Mouse (Mus musculus) brain, embryonic 14.5 days (tissue): ENCODE measurements around the gene Kcnj6. TPM values are rescaled to one million over a fixed set of nuclear protein-coding genes. Genes with fewer than 3 reads are reported as not detected.
"Not testable (repeated sequence)": the region's sequence is repeated elsewhere in the genome, so short reads cannot be mapped to it uniquely, and the experiment has no call there.

Experiments used
- DNase-seq: peaks from one replicate; pipeline ENCODE4 v3.0.0-alpha.2; 2011; ENCODE audit warnings: low read depth
- CTCF ChIP-seq: fragments of 200-500 bp; IDR thresholded peaks from 2 replicates; pipeline ENCODE4 v1.5.1; 2012; ENCODE audit warnings: inconsistent platforms, mild to moderate bottlenecking, moderate library complexity, borderline replicate concordance; ENCODE audit not compliant: insufficient read depth, insufficient read length; ENCODE audit errors: extremely low read depth
- POLR2A ChIP-seq: fragments of 200-500 bp; IDR thresholded peaks from 2 replicates; pipeline ENCODE4 v1.6.1; 2012; ENCODE audit warnings: mild to moderate bottlenecking, inconsistent platforms, borderline replicate concordance; ENCODE audit not compliant: poor library complexity, insufficient read depth, insufficient read length, severe bottlenecking; ENCODE audit errors: extremely low read depth
- polyA plus RNA-seq: library from polyadenylated mRNA; depleted of rRNA; stranded (reverse); fragments of >200 nt; gene quantifications from 2 replicates; pipeline ENCODE4 v1.2.3, GENCODE M21; 2012

Kcnj6 gene
- polyA plus RNA-seq, 1 experiment, result 4.0 TPM

GRCm38 (mm10) chr16:94827092-94827585 lies 170.4 kb downstream of the Kcnj6 start:
- no peak for TF ChIP-seq POLR2A
- no peak for TF ChIP-seq CTCF
- peak; percentile 84 for DNase-seq

GRCm38 (mm10) chr16:94825274-94825673 lies 172.2 kb downstream of the Kcnj6 start:
- no peak for DNase-seq
- TF ChIP-seq POLR2A (no peak), CTCF (no peak)

- DNase-seq, result no peak
- TF ChIP-seq CTCF (no peak), POLR2A (no peak)
These were observed 174.9 kb downstream of the Kcnj6 start for GRCm38 (mm10) chr16:94822611-94823010.

GRCm38 (mm10) chr16:94821610-94822009 lies 175.9 kb downstream of the Kcnj6 start:
- TF ChIP-seq POLR2A, result no peak
- TF ChIP-seq CTCF, result no peak
- no peak for DNase-seq

GRCm38 (mm10) chr16:94816391-94816790 lies 181.1 kb downstream of the Kcnj6 start:
- DNase-seq, result peak; percentile 81
- TF ChIP-seq POLR2A (no peak), CTCF (peak; percentile 74)

- no peak for TF ChIP-seq CTCF
- no peak for TF ChIP-seq POLR2A
- DNase-seq, result no peak
These were observed 181.6 kb downstream of the Kcnj6 start for GRCm38 (mm10) chr16:94815891-94816290.

- not testable (repeated sequence) for DNase-seq
These were observed 188.2 kb downstream of the Kcnj6 start for GRCm38 (mm10) chr16:94809286-94809685.

- DNase-seq, result no peak
- TF ChIP-seq CTCF (no peak), POLR2A (no peak)
These were observed 199.3 kb downstream of the Kcnj6 start for GRCm38 (mm10) chr16:94798241-94798640.

- TF ChIP-seq POLR2A (no peak), CTCF (no peak)
- DNase-seq, result no peak
These were observed 200.1 kb downstream of the Kcnj6 start for GRCm38 (mm10) chr16:94797366-94797765.

GRCm38 (mm10) chr16:94793041-94793440 lies 204.5 kb downstream of the Kcnj6 start:
- DNase-seq, result no peak
- no peak for TF ChIP-seq POLR2A
- no peak for TF ChIP-seq CTCF

- TF ChIP-seq POLR2A, result no peak
- TF ChIP-seq CTCF, result peak; percentile 64; the same call in 1 of the 2 replicates
- DNase-seq, result peak; percentile 37
These were observed 207.5 kb downstream of the Kcnj6 start for GRCm38 (mm10) chr16:94789958-94790357.

- DNase-seq, result no peak
- TF ChIP-seq CTCF, result no peak
- no peak for TF ChIP-seq POLR2A
These were observed 208.8 kb downstream of the Kcnj6 start for GRCm38 (mm10) chr16:94788716-94789115.
